Mouse (Mus musculus) stomach, postnatal 0 days (tissue): ENCODE results near the gene Itpr3. TPM values are rescaled to one million over a fixed set of nuclear protein-coding genes. Genes with fewer than 3 reads are reported as not detected.
A peak's percentile ranks its signal among the peaks of the same experiment; 100 is the strongest.

Experiments
- ATAC-seq: fragments of 200-750 bp; cut with Nextera tagmentation; 2 replicates; pipeline ENCODE4 v1.8.0; 2017; ENCODE audit not compliant: low FRiP score, low TSS enrichment
- DNase-seq: peaks from one replicate; pipeline ENCODE4 v3.0.0-alpha.2; 2016; ENCODE audit warnings: low spot score
- H3K27ac ChIP-seq: fragments of 300-500 bp; sonication (generic); replicated peaks from 2 replicates; pipeline ENCODE4 v1.5.1; 2014; ENCODE audit warnings: mild to moderate bottlenecking, control low read depth
- H3K27me3 ChIP-seq: fragments of 300-500 bp; sonication (generic); 2 replicates; pipeline ENCODE4 v1.6.1; 2014; ENCODE audit warnings: low read length; ENCODE audit not compliant: control insufficient read depth, insufficient read depth
- H3K36me3 ChIP-seq: fragments of 300-500 bp; sonication (generic); 2 replicates; pipeline ENCODE4 v1.6.1; 2014; ENCODE audit warnings: low read length, mixed read lengths; ENCODE audit not compliant: control insufficient read depth, insufficient read depth
- H3K4me1 ChIP-seq: fragments of 300-500 bp; sonication (generic); replicated peaks from 2 replicates; pipeline ENCODE4 v1.6.1; 2014; ENCODE audit warnings: antibody characterized with exemption; ENCODE audit not compliant: control insufficient read depth, insufficient read depth
- H3K4me2 ChIP-seq: fragments of 300-500 bp; sonication (generic); replicated peaks from 2 replicates; pipeline ENCODE4 v1.6.1; 2014; ENCODE audit warnings: low read depth, mild to moderate bottlenecking, control low read depth, moderate library complexity
- H3K4me3 ChIP-seq: fragments of 300-500 bp; sonication (generic); 2 replicates; pipeline ENCODE4 v1.5.1; 2014; ENCODE audit warnings: low read depth, low read length, control low read depth
- H3K9ac ChIP-seq: fragments of 300-500 bp; sonication (generic); 2 replicates; pipeline ENCODE4 v1.6.1; 2014; ENCODE audit warnings: mild to moderate bottlenecking, low read length, control low read depth, mixed read lengths
- H3K9me3 ChIP-seq: fragments of 300-500 bp; sonication (generic); 2 replicates; pipeline ENCODE4 v1.6.1; 2016; ENCODE audit warnings: low read length; ENCODE audit not compliant: control insufficient read depth
- CTCF ChIP-seq: IDR thresholded peaks from 2 replicates; pipeline ENCODE4 v1.5.1; 2016; ENCODE audit warnings: antibody characterized with exemption, low read depth, mild to moderate bottlenecking, moderate library complexity
- EP300 ChIP-seq: optimal IDR thresholded peaks from 2 replicates; pipeline ENCODE3; 2016; ENCODE audit warnings: antibody characterized with exemption
- WGBS: fragments of 180-500 bp; shearing (Covaris S2); extraction: QIAGEN DNeasy Blood & Tissue Kit; methylation state at CpG from one replicate; pipeline ENCODE4 v1.1.7; 2014; 5-methylcytosine and 5-hydroxymethylcytosine counted together
- polyA plus RNA-seq: library from polyadenylated mRNA; unstranded; fragments of >200 nt; fragmentation: Nextera tagmentation; extraction: Ambion mirVana; gene quantifications from 2 replicates; pipeline ENCODE4 v1.2.1, GENCODE M21; 2015

Itpr3 gene
- polyA plus RNA-seq, 1 experiment from 2014 or later, result 5.9 TPM

GRCm38 (mm10) chr17:27025326-27025902, 31.7 kb upstream of the Itpr3 start:
- Histone ChIP-seq H3K9me3 (no peaks in the 10 kb centered on the region), H3K36me3 (peaks cover 15% of the 10 kb centered on the region), H3K4me2 (no peak overlapping the region), H3K4me3 (no peak overlapping the region), H3K4me1 (peaks cover 7% of the 10 kb centered on the region), H3K9ac (no peak overlapping the region), H3K27me3 (no peaks in the 10 kb centered on the region), H3K27ac (peak overlapping the region; percentile 40; the same call in 1 of the 2 replicates)
- WGBS, result 91% methylated on average over 16 of the region's 17 CpGs
- ATAC-seq (peak; percentile 58), DNase-seq (peak; percentile 62)
- TF ChIP-seq CTCF (no peak; the same call in 1 of the 2 replicates), EP300 (no peak)

- Histone ChIP-seq H3K9me3 (no peaks in the 10 kb centered on the region), H3K9ac (no peak overlapping the region), H3K27me3 (no peaks in the 10 kb centered on the region), H3K27ac (no peak overlapping the region), H3K4me2 (no peak overlapping the region), H3K36me3 (peaks cover 12% of the 10 kb centered on the region), H3K4me3 (no peak overlapping the region), H3K4me1 (peaks cover 7% of the 10 kb centered on the region)
- 87% methylated on average over 3 of the region's 3 CpGs for WGBS
- ATAC-seq (no peak), DNase-seq (no peak)
- no peak for TF ChIP-seq EP300
- TF ChIP-seq CTCF, result no peak
Observed at GRCm38 (mm10) chr17:27025951-27026350, 31.2 kb upstream of the Itpr3 start.

- Histone ChIP-seq H3K36me3 (peaks cover 6% of the 10 kb centered on the region; the same call in 1 of the 2 replicates), H3K27me3 (no peaks in the 10 kb centered on the region), H3K4me2 (peak overlapping the region; percentile 65), H3K4me3 (peak overlapping the region; percentile 62), H3K4me1 (peaks cover 7% of the 10 kb centered on the region), H3K27ac (peak overlapping the region; percentile 79), H3K9ac (peak overlapping the region; percentile 81), H3K9me3 (no peaks in the 10 kb centered on the region)
- no peak for TF ChIP-seq EP300
- DNase-seq (peak; percentile 47), ATAC-seq (peak; percentile 43)
- 18% methylated on average over 12 of the region's 12 CpGs for WGBS
Observed at GRCm38 (mm10) chr17:27027460-27028283, 29.4 kb upstream of the Itpr3 start.

GRCm38 (mm10) chr17:27028284-27028795, 28.8 kb upstream of the Itpr3 start:
- WGBS, result under 1% methylated on average over 19 of the region's 19 CpGs
- peak; percentile 92 for TF ChIP-seq CTCF
- TF ChIP-seq EP300, result peak; percentile 32
- Histone ChIP-seq H3K9me3 (no peaks in the 10 kb centered on the region), H3K27me3 (no peaks in the 10 kb centered on the region), H3K4me2 (peak overlapping the region; percentile 65), H3K36me3 (peaks cover 4% of the 10 kb centered on the region; the same call in 1 of the 2 replicates), H3K27ac (peak overlapping the region; percentile 79), H3K9ac (peak overlapping the region; percentile 81), H3K4me1 (peaks cover 7% of the 10 kb centered on the region), H3K4me3 (peak overlapping the region; percentile 62)
- ATAC-seq, result peak; percentile 77
- peak; percentile 93 for DNase-seq

- Histone ChIP-seq H3K36me3 (peaks cover 4% of the 10 kb centered on the region; the same call in 1 of the 2 replicates), H3K9me3 (no peaks in the 10 kb centered on the region), H3K9ac (peak within 1 kb of the TSS; percentile 81), H3K27me3 (no peaks in the 10 kb centered on the region), H3K27ac (peak within 1 kb of the TSS; percentile 79), H3K4me1 (peaks cover 7% of the 10 kb centered on the region), H3K4me3 (peak within 1 kb of the TSS; percentile 62), H3K4me2 (peak within 1 kb of the TSS; percentile 65)
- TF ChIP-seq EP300, result no peak
- no peak for TF ChIP-seq CTCF
- no CpG with 5 or more reads among the region's 4 CpGs for WGBS
- DNase-seq, result no peak
- ATAC-seq, result no peak
Observed at GRCm38 (mm10) chr17:27028909-27029308, 28.2 kb upstream of the Itpr3 start, which contains the start of gene Bak1. TSS of gene Bak1 (minus strand) at chr17:27029009.

- TF ChIP-seq EP300 (no peak), CTCF (no peak)
- DNase-seq (no peak), ATAC-seq (no peak)
- Histone ChIP-seq H3K9me3 (no peaks in the 10 kb centered on the region), H3K36me3 (peaks cover 4% of the 10 kb centered on the region; the same call in 1 of the 2 replicates), H3K9ac (no peak overlapping the region), H3K27me3 (no peaks in the 10 kb centered on the region), H3K4me1 (peaks cover 7% of the 10 kb centered on the region), H3K4me3 (no peak overlapping the region), H3K4me2 (no peak overlapping the region), H3K27ac (no peak overlapping the region)
- WGBS, result 92% methylated on average over 14 of the region's 14 CpGs
Observed at GRCm38 (mm10) chr17:27029431-27029830, 27.7 kb upstream of the Itpr3 start.
